Mouse (Mus musculus): ENCODE data around the gene Xxylt1. TPM values are rescaled to one million over a fixed set of nuclear protein-coding genes. Genes with fewer than 3 reads are reported as not detected.

Gene Xxylt1
- polyA plus RNA-seq (2015; fragmentation: Nextera tagmentation; extraction: Ambion mirVana) = 14.5 and 17.5 TPM in 2 replicates

DNA sequence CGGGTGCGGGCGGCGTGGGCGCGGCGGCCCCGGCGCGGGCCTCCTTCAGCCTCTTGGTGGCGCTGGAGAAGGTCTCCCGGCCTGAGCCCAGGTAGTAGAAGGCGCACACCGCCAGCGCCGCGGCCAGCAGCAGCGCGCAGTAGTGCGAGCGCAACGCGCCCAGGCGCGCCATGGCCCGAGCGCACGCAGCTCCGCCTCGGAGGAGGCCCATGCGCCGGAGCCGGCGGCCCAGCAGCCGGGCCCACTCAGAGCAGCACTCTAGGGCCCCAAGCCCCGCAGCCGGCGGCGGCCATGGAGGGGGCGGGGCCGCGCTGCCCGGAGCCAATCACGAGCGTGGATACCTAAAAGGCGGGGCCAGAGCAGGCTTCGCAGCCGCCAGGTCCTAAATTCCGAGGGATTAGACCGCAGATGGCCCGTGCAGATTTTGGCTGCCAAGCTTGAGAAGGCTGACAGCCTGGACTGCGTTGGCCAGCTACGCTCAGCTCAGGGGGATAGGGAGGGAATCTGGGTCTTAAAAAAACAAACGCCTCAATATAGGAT, at the start of gene Xxylt1:
Gene Xxylt1 (minus strand): TSS at position 308 of the 540 bp plus-strand sequence.
- Histone ChIP-seq H3K9me3 (no peaks in the 10 kb centered on the region), H3K4me3 (replicated peaks) (peak within 1 kb of the TSS; percentile 79), H3K27ac (peak within 1 kb of the TSS; percentile 94), H3K4me2 (replicated peaks) (peak within 1 kb of the TSS; percentile 97), H3K36me3 (no peaks in the 10 kb centered on the region), H3K4me1 (replicated peaks) (peaks cover 6% of the 10 kb centered on the region; the same call in 1 of the 2 replicates), H3K9ac (peak within 1 kb of the TSS; percentile 79), H3K27me3 (replicated peaks) (no peaks in the 10 kb centered on the region)
- ATAC-seq = peak; percentile 98
- WGBS = 0% methylated on average over 45 of the region's 54 CpGs

- Histone ChIP-seq H3K4me1 (replicated peaks) (0 out of 2 replicates have a peak, but pooled peaks cover 4% of the 10 kb centered on the region), H3K4me3 (replicated peaks) (no peak overlapping the region), H3K9me3 (no peaks in the 10 kb centered on the region), H3K9ac (no peak overlapping the region), H3K36me3 (peaks cover 5% of the 10 kb centered on the region; the same call in 1 of the 2 replicates), H3K27ac (no peak overlapping the region), H3K27me3 (replicated peaks) (no peaks in the 10 kb centered on the region), H3K4me2 (replicated peaks) (no peak overlapping the region)
- no peak for ATAC-seq
- 79% methylated on average over 5 of the region's 5 CpGs for whole genome bisulfite sequencing
These were observed 46.9 kb upstream of the Xxylt1 start for GRCm38 (mm10) chr16:31128116-31128515.

- Histone ChIP-seq H3K9ac (no peak overlapping the region), H3K27ac (no peak overlapping the region), H3K4me2 (replicated peaks) (no peak overlapping the region), H3K4me1 (replicated peaks) (no peaks in the 10 kb centered on the region), H3K9me3 (no peaks in the 10 kb centered on the region), H3K36me3 (peaks cover 14% of the 10 kb centered on the region; the same call in 1 of the 2 replicates), H3K27me3 (replicated peaks) (no peaks in the 10 kb centered on the region), H3K4me3 (replicated peaks) (no peak overlapping the region)
- no peak for ATAC-seq
- 74% methylated on average over 5 of the region's 5 CpGs for WGBS
These were observed 43.8 kb upstream of the Xxylt1 start for GRCm38 (mm10) chr16:31124991-31125390.

DNA sequence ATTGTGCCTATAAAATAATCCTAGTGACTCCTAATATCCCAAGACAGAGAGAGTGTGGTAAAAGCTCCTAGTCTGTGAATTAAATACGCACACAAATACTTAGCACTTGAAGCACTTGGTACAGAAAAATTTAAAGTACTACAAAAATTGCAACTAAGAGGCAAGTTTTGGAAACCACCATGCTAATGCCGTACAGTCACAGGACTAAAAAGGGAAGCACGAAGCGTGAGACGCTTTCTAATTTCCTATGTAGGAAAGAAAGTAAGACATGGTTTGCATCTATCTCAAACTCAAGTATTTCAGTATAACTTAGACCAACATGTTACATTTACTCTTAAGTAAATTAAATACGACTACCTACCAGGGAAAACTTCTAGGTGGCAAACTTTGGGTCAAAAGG, 40.4 kb upstream of the Xxylt1 start:
- Histone ChIP-seq H3K9me3 (no peaks in the 10 kb centered on the region), H3K36me3 (peaks cover 12% of the 10 kb centered on the region; the same call in 1 of the 2 replicates), H3K9ac (no peak overlapping the region), H3K4me2 (replicated peaks) (no peak overlapping the region), H3K4me1 (replicated peaks) (no peaks in the 10 kb centered on the region), H3K27me3 (replicated peaks) (no peaks in the 10 kb centered on the region), H3K4me3 (replicated peaks) (no peak overlapping the region), H3K27ac (no peak overlapping the region)
- whole genome bisulfite sequencing = 93% methylated on average over 6 of the region's 6 CpGs
- no peak for ATAC-seq

DNA sequence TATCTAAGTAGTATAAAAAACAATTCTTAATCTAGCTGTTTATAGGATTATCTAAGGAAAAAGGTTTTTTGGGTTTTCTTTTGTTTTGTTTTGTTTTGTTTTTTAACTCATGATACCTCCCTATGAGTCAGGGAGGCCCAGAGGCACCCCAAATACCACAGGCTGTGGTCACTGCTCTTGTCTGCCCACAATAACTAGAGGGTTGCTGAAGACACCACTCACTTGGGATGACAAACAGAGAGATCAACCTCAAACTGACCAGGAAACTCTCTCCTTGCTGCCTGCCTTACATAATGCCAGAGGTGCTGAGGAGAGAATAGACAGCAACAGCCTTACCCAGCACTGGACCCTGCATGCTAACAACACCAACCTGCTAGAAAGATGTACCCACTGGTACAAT, 32.4 kb upstream of the Xxylt1 start:
- Histone ChIP-seq H3K9me3 (no peaks in the 10 kb centered on the region), H3K27me3 (replicated peaks) (no peaks in the 10 kb centered on the region), H3K36me3 (peaks cover 12% of the 10 kb centered on the region), H3K9ac (no peak overlapping the region), H3K27ac (no peak overlapping the region), H3K4me2 (replicated peaks) (no peak overlapping the region), H3K4me1 (replicated peaks) (no peaks in the 10 kb centered on the region), H3K4me3 (replicated peaks) (no peak overlapping the region)
- no peak for ATAC-seq

DNA sequence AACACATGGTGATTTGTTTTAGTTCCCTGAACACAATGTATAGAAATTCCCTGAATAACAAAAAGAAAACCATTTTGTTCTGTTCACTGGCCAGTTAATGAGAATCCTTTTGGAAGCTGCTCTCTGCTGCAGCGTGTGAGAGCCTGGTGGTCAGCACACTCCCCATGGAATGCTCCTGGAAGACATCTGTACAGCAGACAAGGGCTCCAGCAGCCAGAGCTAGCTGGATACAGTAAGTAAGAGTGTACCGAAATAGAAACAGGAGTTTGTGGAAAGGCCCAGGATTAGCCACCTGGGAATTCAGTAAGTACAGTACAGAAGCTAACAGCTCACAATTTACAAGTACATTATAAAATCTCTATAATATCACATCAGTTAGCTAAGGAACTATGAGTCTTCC, 20.1 kb upstream of the Xxylt1 start:
- Histone ChIP-seq H3K36me3 (0 out of 2 replicates have a peak, but pooled peaks cover 10% of the 10 kb centered on the region), H3K9me3 (no peaks in the 10 kb centered on the region), H3K4me3 (replicated peaks) (no peak overlapping the region), H3K27ac (no peak overlapping the region), H3K4me1 (replicated peaks) (no peaks in the 10 kb centered on the region), H3K4me2 (replicated peaks) (no peak overlapping the region), H3K9ac (no peak overlapping the region), H3K27me3 (replicated peaks) (no peaks in the 10 kb centered on the region)
- WGBS = 92% methylated on average over 2 of the region's 2 CpGs
- ATAC-seq = no peak

- Histone ChIP-seq H3K4me2 (replicated peaks) (no peak overlapping the region), H3K9me3 (no peaks in the 10 kb centered on the region), H3K4me3 (replicated peaks) (no peak overlapping the region), H3K27ac (no peak overlapping the region), H3K4me1 (replicated peaks) (no peaks in the 10 kb centered on the region), H3K9ac (no peak overlapping the region), H3K27me3 (replicated peaks) (no peaks in the 10 kb centered on the region), H3K36me3 (0 out of 2 replicates have a peak, but pooled peaks cover 10% of the 10 kb centered on the region)
- 90% methylated on average over 1 of the region's 1 CpGs for WGBS
- no peak for ATAC-seq
These were observed 18.7 kb upstream of the Xxylt1 start for GRCm38 (mm10) chr16:31099906-31100305.

DNA sequence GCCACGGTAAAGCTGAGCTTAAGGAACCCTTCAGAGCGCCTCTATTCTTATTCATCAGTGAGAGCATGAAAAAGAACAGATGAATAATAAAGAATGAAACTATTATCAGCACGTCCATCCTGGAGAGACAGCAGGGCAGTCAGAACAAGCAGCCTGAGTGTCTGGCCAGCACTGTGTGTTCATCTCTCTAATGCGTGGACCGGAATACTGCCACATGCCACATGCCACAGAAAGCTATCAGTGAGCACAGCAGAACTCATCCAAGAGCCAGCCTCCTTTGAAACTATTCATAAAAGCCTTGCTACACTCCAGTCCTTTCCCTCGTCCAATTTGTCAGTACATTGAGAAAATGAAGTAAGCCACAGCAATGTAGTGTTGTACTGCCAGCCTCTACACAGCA, 12.8 kb upstream of the Xxylt1 start:
- no peaks in the 10 kb centered on the region for H3K4me1 ChIP-seq (replicated peaks)
- WGBS = 79% methylated on average over 6 of the region's 6 CpGs

GRCm38 (mm10) chr16:31093186-31093585, 12.0 kb upstream of the Xxylt1 start:
- H3K9ac ChIP-seq = no peak overlapping the region
- H3K9me3 ChIP-seq = no peaks in the 10 kb centered on the region
- H3K4me3 ChIP-seq (replicated peaks) = no peak overlapping the region
- no peak for ATAC-seq
- no peak overlapping the region for H3K27ac ChIP-seq
- no peaks in the 10 kb centered on the region for H3K27me3 ChIP-seq (replicated peaks)
- no peaks in the 10 kb centered on the region for H3K36me3 ChIP-seq
- 66% methylated on average over 9 of the region's 9 CpGs for WGBS
- H3K4me1 ChIP-seq (replicated peaks) = no peaks in the 10 kb centered on the region
- no peak overlapping the region for H3K4me2 ChIP-seq (replicated peaks)

More for the DNA sequence above, 12.8 kb upstream of the Xxylt1 start:
- Histone ChIP-seq H3K27me3 (replicated peaks) (no peaks in the 10 kb centered on the region), H3K9me3 (no peaks in the 10 kb centered on the region), H3K4me3 (replicated peaks) (no peak overlapping the region), H3K4me2 (replicated peaks) (no peak overlapping the region), H3K27ac (no peak overlapping the region), H3K36me3 (no peaks in the 10 kb centered on the region), H3K9ac (no peak overlapping the region)
- ATAC-seq = no peak

DNA sequence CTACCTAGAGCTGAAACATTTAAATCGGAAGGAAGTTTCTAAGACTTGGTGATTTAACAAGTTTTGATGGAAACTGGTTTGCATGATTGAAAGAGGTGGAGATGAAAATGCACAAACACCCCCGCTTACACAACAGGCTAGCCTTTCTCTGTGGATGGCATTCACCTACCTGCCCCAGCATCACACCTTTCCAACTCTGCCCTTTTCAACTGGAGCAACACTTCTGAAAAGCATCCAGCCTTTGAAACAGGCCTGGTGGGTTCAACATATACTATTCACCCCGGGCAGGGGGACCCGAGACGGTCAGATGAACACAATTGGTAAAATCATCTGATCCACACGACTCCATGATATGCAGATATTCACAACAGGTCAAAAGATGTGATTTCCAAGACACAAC, 659 bp upstream of the Xxylt1 start:
- peaks cover 6% of the 10 kb centered on the region; the same call in 1 of the 2 replicates for H3K4me1 ChIP-seq (replicated peaks)
- no peak for ATAC-seq
- WGBS = 77% methylated on average over 6 of the region's 6 CpGs
- peak overlapping the region; percentile 97; the same call in 1 of the 2 replicates for H3K4me2 ChIP-seq (replicated peaks)
- no peak overlapping the region for H3K9ac ChIP-seq
- H3K36me3 ChIP-seq = no peaks in the 10 kb centered on the region
- H3K4me3 ChIP-seq (replicated peaks) = no peak overlapping the region
- no peaks in the 10 kb centered on the region for H3K9me3 ChIP-seq
- no peak overlapping the region for H3K27ac ChIP-seq
- H3K27me3 ChIP-seq (replicated peaks) = no peaks in the 10 kb centered on the region

DNA sequence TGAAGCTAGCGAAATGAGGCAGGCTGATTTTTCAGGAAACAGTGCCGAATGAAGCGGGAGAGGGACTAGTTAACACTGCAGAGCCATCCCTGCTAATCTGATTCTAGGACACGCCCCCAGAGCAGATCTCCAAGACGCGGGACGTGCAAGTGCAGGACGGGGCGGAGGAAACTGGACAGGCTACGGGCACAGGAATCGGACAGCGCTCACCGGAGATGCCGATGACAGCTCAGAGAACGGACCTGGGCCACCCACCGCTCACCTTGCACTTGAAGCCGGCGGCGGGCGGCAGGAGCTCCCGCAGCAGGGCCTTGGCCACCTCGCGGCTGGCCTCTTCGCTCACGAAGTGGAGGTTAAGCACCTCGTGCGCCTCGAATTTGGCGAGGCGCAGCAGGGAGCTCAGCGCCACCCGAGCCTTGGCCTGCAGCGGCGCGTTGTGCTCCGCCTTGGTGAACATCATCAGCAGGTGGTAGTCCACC, 620 bp downstream of the Xxylt1 start:
- peak overlapping the region; percentile 79 for H3K4me3 ChIP-seq (replicated peaks)
- WGBS = under 1% methylated on average over 36 of the region's 36 CpGs
- peak overlapping the region; percentile 97 for H3K4me2 ChIP-seq (replicated peaks)
- no peaks in the 10 kb centered on the region for H3K36me3 ChIP-seq
- H3K9ac ChIP-seq = peak overlapping the region; percentile 79
- peaks cover 6% of the 10 kb centered on the region; the same call in 1 of the 2 replicates for H3K4me1 ChIP-seq (replicated peaks)
- H3K27ac ChIP-seq = peak overlapping the region; percentile 94
- peak; percentile 82 for ATAC-seq
- no peaks in the 10 kb centered on the region for H3K9me3 ChIP-seq
- H3K27me3 ChIP-seq (replicated peaks) = no peaks in the 10 kb centered on the region

DNA sequence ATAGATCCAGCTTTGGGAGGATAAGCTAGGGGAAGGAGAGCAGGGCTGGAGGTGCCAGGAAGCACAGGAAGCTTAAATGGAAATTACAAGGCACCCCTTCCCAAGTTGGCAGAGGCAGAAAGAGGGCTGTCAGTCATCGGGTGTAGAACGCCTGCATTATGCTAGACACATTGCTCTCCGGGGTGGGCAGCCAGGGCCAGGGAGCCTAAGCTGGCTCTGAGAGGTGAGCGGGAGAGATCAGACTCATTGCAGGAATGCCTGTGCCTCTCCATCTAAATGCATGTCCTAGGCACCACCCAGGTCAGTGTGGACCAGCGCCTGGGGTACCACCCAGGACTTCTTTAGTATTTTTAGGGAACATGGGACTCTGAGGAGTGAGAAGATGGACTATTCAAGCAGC, 3.8 kb downstream of the Xxylt1 start:
- 86% methylated on average over 5 of the region's 5 CpGs for WGBS
- H3K27me3 ChIP-seq (replicated peaks) = no peaks in the 10 kb centered on the region

DNA sequence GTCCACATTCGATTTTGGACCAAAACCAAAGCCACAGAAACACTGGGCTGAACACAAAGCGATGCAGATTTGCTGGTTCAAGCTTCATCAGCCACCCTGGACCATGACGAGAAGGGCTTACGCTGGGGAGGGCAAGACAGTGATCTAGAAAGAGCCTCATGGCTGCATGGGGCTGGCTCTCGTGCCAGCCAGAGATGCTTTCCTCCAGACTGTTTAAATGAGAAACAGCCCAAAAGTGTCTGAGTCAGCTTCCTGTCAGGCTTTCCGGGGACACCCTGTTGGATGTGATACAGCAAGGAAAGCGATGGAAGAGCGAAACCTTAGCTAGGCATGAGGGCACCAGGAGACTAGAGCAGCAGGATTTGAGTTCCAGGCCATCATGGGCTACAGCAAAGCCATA, 4.8 kb downstream of the Xxylt1 start:
- H3K9me3 ChIP-seq = no peaks in the 10 kb centered on the region
- H3K27ac ChIP-seq = no peak overlapping the region
- no peak for ATAC-seq
- 85% methylated on average over 8 of the region's 8 CpGs for WGBS
- H3K36me3 ChIP-seq = no peaks in the 10 kb centered on the region
- no peak overlapping the region for H3K4me2 ChIP-seq (replicated peaks)
- H3K4me1 ChIP-seq (replicated peaks) = peaks cover 4% of the 10 kb centered on the region; the same call in 1 of the 2 replicates
- H3K4me3 ChIP-seq (replicated peaks) = no peak overlapping the region
- H3K27me3 ChIP-seq (replicated peaks) = no peaks in the 10 kb centered on the region
- H3K9ac ChIP-seq = no peak overlapping the region

More for the DNA sequence above, 3.8 kb downstream of the Xxylt1 start:
- ATAC-seq = no peak
- Histone ChIP-seq H3K27ac (no peak overlapping the region), H3K36me3 (no peaks in the 10 kb centered on the region), H3K4me3 (replicated peaks) (no peak overlapping the region), H3K4me1 (replicated peaks) (peaks cover 6% of the 10 kb centered on the region; the same call in 1 of the 2 replicates), H3K4me2 (replicated peaks) (no peak overlapping the region), H3K9ac (no peak overlapping the region), H3K9me3 (no peaks in the 10 kb centered on the region)

Measured in intestine, embryonic 15.5 days (tissue).